Mouse (Mus musculus): ENCODE data around the gene Stag2. TPM values are rescaled to one million over a fixed set of nuclear protein-coding genes. Genes with fewer than 3 reads are reported as not detected.

The Stag2 gene
- polyA plus RNA-seq, 1 experiment = 29.7 TPM

- Histone ChIP-seq H3K4me1 (ENCODE audit: control insufficient read depth, insufficient read depth, low read length) (no peaks in the 10 kb centered on the region), H3K4me3 (replicated peaks; ENCODE audit: insufficient read depth, low read depth, low read length) (no peak overlapping the region), H3K27me3 (ENCODE audit: control insufficient read depth, insufficient read depth, low read length) (no peaks in the 10 kb centered on the region), H3K27ac (ENCODE audit: insufficient read depth, low read length) (no peak overlapping the region)
- 85% methylated on average over 1 of the region's 1 CpGs for WGBS
- DNase-seq = no peak
- no peak for TF ChIP-seq CTCF (IDR thresholded peaks at IDR 0.05; ENCODE audit: borderline replicate concordance, insufficient read depth, low read depth, low read length)
- TF ChIP-seq POLR2A (IDR thresholded peaks at IDR 0.05; ENCODE audit: borderline replicate concordance, insufficient read depth, low read length) = no peak
These were observed 16.3 kb downstream of the Stag2 start for GRCm38 (mm10) chrX:42165455-42165854.

- WGBS = 87% methylated on average over 5 of the region's 5 CpGs
- no peak overlapping the region for H3K4me3 ChIP-seq (replicated peaks; ENCODE audit: insufficient read depth, low read depth, low read length)
- H3K4me1 ChIP-seq (ENCODE audit: control insufficient read depth, insufficient read depth, low read length) = no peaks in the 10 kb centered on the region
- TF ChIP-seq CTCF (IDR thresholded peaks at IDR 0.05; ENCODE audit: borderline replicate concordance, insufficient read depth, low read depth, low read length) = no peak
- no peak for TF ChIP-seq POLR2A (IDR thresholded peaks at IDR 0.05; ENCODE audit: borderline replicate concordance, insufficient read depth, low read length)
- no peak for DNase-seq
- H3K27ac ChIP-seq (ENCODE audit: insufficient read depth, low read length) = no peak overlapping the region
- H3K27me3 ChIP-seq (ENCODE audit: control insufficient read depth, insufficient read depth, low read length) = no peaks in the 10 kb centered on the region
These were observed 21.7 kb downstream of the Stag2 start for GRCm38 (mm10) chrX:42170811-42171210.

GRCm38 (mm10) chrX:42187590-42187989 is 38.5 kb downstream of the Stag2 start:
- Histone ChIP-seq H3K4me1 (ENCODE audit: control insufficient read depth, insufficient read depth, low read length) (no peaks in the 10 kb centered on the region), H3K27me3 (ENCODE audit: control insufficient read depth, insufficient read depth, low read length) (no peaks in the 10 kb centered on the region), H3K4me3 (replicated peaks; ENCODE audit: insufficient read depth, low read depth, low read length) (no peak overlapping the region), H3K27ac (ENCODE audit: insufficient read depth, low read length) (no peak overlapping the region)
- DNase-seq = no peak
- no peak for TF ChIP-seq CTCF (IDR thresholded peaks at IDR 0.05; ENCODE audit: borderline replicate concordance, insufficient read depth, low read depth, low read length)
- TF ChIP-seq POLR2A (IDR thresholded peaks at IDR 0.05; ENCODE audit: borderline replicate concordance, insufficient read depth, low read length) = no peak
- 69% methylated on average over 3 of the region's 3 CpGs for WGBS

- DNase-seq = no peak
- H3K4me3 ChIP-seq (replicated peaks; ENCODE audit: insufficient read depth, low read depth, low read length) = no peak overlapping the region
- TF ChIP-seq CTCF (IDR thresholded peaks at IDR 0.05; ENCODE audit: borderline replicate concordance, insufficient read depth, low read depth, low read length) (no peak), POLR2A (IDR thresholded peaks at IDR 0.05; ENCODE audit: borderline replicate concordance, insufficient read depth, low read length) (no peak)
- WGBS = 81% methylated on average over 2 of the region's 2 CpGs
- H3K4me1 ChIP-seq (ENCODE audit: control insufficient read depth, insufficient read depth, low read length) = no peaks in the 10 kb centered on the region
- no peaks in the 10 kb centered on the region for H3K27me3 ChIP-seq (ENCODE audit: control insufficient read depth, insufficient read depth, low read length)
- no peak overlapping the region for H3K27ac ChIP-seq (ENCODE audit: insufficient read depth, low read length)
These were observed 39.8 kb downstream of the Stag2 start for GRCm38 (mm10) chrX:42188825-42189426.

- 79% methylated on average over 3 of the region's 3 CpGs for WGBS
These were observed 45.5 kb downstream of the Stag2 start for GRCm38 (mm10) chrX:42194608-42195007.

GRCm38 (mm10) chrX:42202482-42202881 is 53.4 kb downstream of the Stag2 start:
- no peak overlapping the region for H3K27ac ChIP-seq (ENCODE audit: insufficient read depth, low read length)
- no peaks in the 10 kb centered on the region for H3K27me3 ChIP-seq (ENCODE audit: control insufficient read depth, insufficient read depth, low read length)
- no peaks in the 10 kb centered on the region for H3K4me1 ChIP-seq (ENCODE audit: control insufficient read depth, insufficient read depth, low read length)
- no peak for DNase-seq
- no peak overlapping the region for H3K4me3 ChIP-seq (replicated peaks; ENCODE audit: insufficient read depth, low read depth, low read length)
- TF ChIP-seq CTCF (IDR thresholded peaks at IDR 0.05; ENCODE audit: borderline replicate concordance, insufficient read depth, low read depth, low read length) (no peak), POLR2A (IDR thresholded peaks at IDR 0.05; ENCODE audit: borderline replicate concordance, insufficient read depth, low read length) (no peak)
- 89% methylated on average over 4 of the region's 4 CpGs for WGBS

More at GRCm38 (mm10) chrX:42194608-42195007, 45.5 kb downstream of the Stag2 start:
- no peak for DNase-seq
- Histone ChIP-seq H3K4me3 (replicated peaks; ENCODE audit: insufficient read depth, low read depth, low read length) (no peak overlapping the region), H3K27ac (ENCODE audit: insufficient read depth, low read length) (no peak overlapping the region), H3K4me1 (ENCODE audit: control insufficient read depth, insufficient read depth, low read length) (no peaks in the 10 kb centered on the region), H3K27me3 (ENCODE audit: control insufficient read depth, insufficient read depth, low read length) (no peaks in the 10 kb centered on the region)
- no peak for TF ChIP-seq CTCF (IDR thresholded peaks at IDR 0.05; ENCODE audit: borderline replicate concordance, insufficient read depth, low read depth, low read length)
- no peak for TF ChIP-seq POLR2A (IDR thresholded peaks at IDR 0.05; ENCODE audit: borderline replicate concordance, insufficient read depth, low read length)

GRCm38 (mm10) chrX:42215742-42216141 is 66.6 kb downstream of the Stag2 start:
- Histone ChIP-seq H3K27me3 (ENCODE audit: control insufficient read depth, insufficient read depth, low read length) (no peaks in the 10 kb centered on the region), H3K4me3 (replicated peaks; ENCODE audit: insufficient read depth, low read depth, low read length) (no peak overlapping the region), H3K27ac (ENCODE audit: insufficient read depth, low read length) (no peak overlapping the region), H3K4me1 (ENCODE audit: control insufficient read depth, insufficient read depth, low read length) (no peaks in the 10 kb centered on the region)
- 81% methylated on average over 1 of the region's 1 CpGs for WGBS
- DNase-seq = no peak
- no peak for TF ChIP-seq CTCF (IDR thresholded peaks at IDR 0.05; ENCODE audit: borderline replicate concordance, insufficient read depth, low read depth, low read length)
- no peak for TF ChIP-seq POLR2A (IDR thresholded peaks at IDR 0.05; ENCODE audit: borderline replicate concordance, insufficient read depth, low read length)

- TF ChIP-seq POLR2A (IDR thresholded peaks at IDR 0.05; ENCODE audit: borderline replicate concordance, insufficient read depth, low read length) (no peak), CTCF (IDR thresholded peaks at IDR 0.05; ENCODE audit: borderline replicate concordance, insufficient read depth, low read depth, low read length) (no peak)
- Histone ChIP-seq H3K27ac (ENCODE audit: insufficient read depth, low read length) (no peak overlapping the region), H3K27me3 (ENCODE audit: control insufficient read depth, insufficient read depth, low read length) (no peaks in the 10 kb centered on the region), H3K4me3 (replicated peaks; ENCODE audit: insufficient read depth, low read depth, low read length) (no peak overlapping the region), H3K4me1 (ENCODE audit: control insufficient read depth, insufficient read depth, low read length) (no peaks in the 10 kb centered on the region)
- DNase-seq = no peak
- WGBS = 75% methylated on average over 10 of the region's 10 CpGs
These were observed 101.2 kb downstream of the Stag2 start for GRCm38 (mm10) chrX:42250342-42250741.

Measured in cerebellum, adult 2 months (tissue).